Mouse (Mus musculus) heart, embryonic 15.5 days (tissue): ENCODE measurements around the gene Unc79. TPM values are rescaled to one million over a fixed set of nuclear protein-coding genes. Genes with fewer than 3 reads are reported as not detected.

Experiments
- ATAC-seq: fragments of 200-750 bp; cut with Nextera tagmentation; replicated peaks from 2 replicates; pipeline ENCODE4 v1.8.0; 2017; ENCODE audit warnings: low read depth, moderate TSS enrichment; ENCODE audit not compliant: insufficient number of reproducible peaks, insufficient read depth, low FRiP score
- H3K27ac ChIP-seq: fragments of 300-500 bp; sonication (generic); 2 replicates; pipeline ENCODE4 v1.5.1; 2015; ENCODE audit warnings: mild to moderate bottlenecking, inconsistent platforms
- H3K27me3 ChIP-seq: fragments of 300-500 bp; sonication (generic); 2 replicates; pipeline ENCODE4 v1.6.1; 2015; ENCODE audit warnings: inconsistent platforms
- H3K36me3 ChIP-seq: fragments of 300-500 bp; sonication (generic); 2 replicates; pipeline ENCODE4 v1.6.1; 2015; ENCODE audit warnings: mild to moderate bottlenecking, inconsistent platforms
- H3K4me1 ChIP-seq: fragments of 300-500 bp; sonication (generic); replicated peaks from 2 replicates; pipeline ENCODE4 v1.6.1; 2015; ENCODE audit warnings: inconsistent platforms
- H3K4me2 ChIP-seq: fragments of 300-500 bp; sonication (generic); 2 replicates; pipeline ENCODE4 v1.6.1; 2015; ENCODE audit warnings: inconsistent platforms, mild to moderate bottlenecking, moderate library complexity
- H3K4me3 ChIP-seq: fragments of 300-500 bp; sonication (generic); 2 replicates; pipeline ENCODE4 v1.5.1; 2015; ENCODE audit warnings: mild to moderate bottlenecking, inconsistent platforms
- H3K9ac ChIP-seq: fragments of 300-500 bp; sonication (generic); 2 replicates; pipeline ENCODE4 v1.6.1; 2015; ENCODE audit warnings: mild to moderate bottlenecking, inconsistent platforms
- H3K9me3 ChIP-seq: fragments of 300-500 bp; sonication (generic); replicated peaks from 2 replicates; pipeline ENCODE4 v1.6.1; 2016; ENCODE audit warnings: inconsistent platforms
- WGBS: fragments of 180-500 bp; shearing (Covaris S2); methylation state at CpG from one replicate; pipeline ENCODE4 v1.1.7; 2015; ENCODE audit warnings: mixed read lengths; 5-methylcytosine and 5-hydroxymethylcytosine counted together
- polyA plus RNA-seq: library from polyadenylated mRNA; unstranded; fragments of >200 nt; fragmentation: Nextera tagmentation; extraction: Ambion mirVana; gene quantifications from 2 replicates; pipeline ENCODE4 v1.2.1, GENCODE M21; 2015

Unc79 gene
- 0.16 and 0.52 TPM in 2 replicates for polyA plus RNA-seq

GRCm38 (mm10) chr12:102948778-102949394 lies at the start of gene Unc79:
Gene Unc79, plus strand, starts transcription at chr12:102948859.
- peaks cover 22% of the 10 kb centered on the region for H3K27me3 ChIP-seq
- no peak within 1 kb of the TSS for H3K9ac ChIP-seq
- under 1% methylated on average over 48 of the region's 48 CpGs for WGBS
- no peaks in the 10 kb centered on the region for H3K36me3 ChIP-seq
- ATAC-seq: peak; percentile 65
- peak within 1 kb of the TSS; percentile 95 for H3K4me2 ChIP-seq
- peak within 1 kb of the TSS; percentile 57 for H3K4me3 ChIP-seq
- H3K9me3 ChIP-seq: no peaks in the 10 kb centered on the region
- peaks cover 14% of the 10 kb centered on the region for H3K4me1 ChIP-seq
- no peak within 1 kb of the TSS for H3K27ac ChIP-seq

- Histone ChIP-seq H3K4me3 (no peak within 1 kb of the TSS), H3K4me1 (no peaks in the 10 kb centered on the region), H3K9ac (no peak within 1 kb of the TSS), H3K36me3 (no peaks in the 10 kb centered on the region), H3K27ac (no peak within 1 kb of the TSS), H3K27me3 (no peaks in the 10 kb centered on the region), H3K9me3 (no peaks in the 10 kb centered on the region), H3K4me2 (no peak within 1 kb of the TSS)
- 88% methylated on average over 17 of the region's 17 CpGs for whole genome bisulfite sequencing
- no peak for ATAC-seq
Observed at GRCm38 (mm10) chr12:102899091-102899490, 49.6 kb upstream of the Unc79 start, which contains the start of gene Cox8c. Gene Cox8c, plus strand, starts transcription at chr12:102899316.

GRCm38 (mm10) chr12:102908191-102908590 lies 40.5 kb upstream of the Unc79 start:
- no peaks in the 10 kb centered on the region for H3K9me3 ChIP-seq
- 37% methylated on average over 3 of the region's 3 CpGs for WGBS
- ATAC-seq: no peak

GRCm38 (mm10) chr12:102916073-102916472 lies 32.6 kb upstream of the Unc79 start:
- WGBS: 84% methylated on average over 2 of the region's 2 CpGs
- no peak overlapping the region for H3K4me3 ChIP-seq
- no peak for ATAC-seq
- H3K4me2 ChIP-seq: no peak overlapping the region
- H3K27me3 ChIP-seq: no peaks in the 10 kb centered on the region
- H3K27ac ChIP-seq: no peak overlapping the region
- H3K36me3 ChIP-seq: no peaks in the 10 kb centered on the region
- no peaks in the 10 kb centered on the region for H3K4me1 ChIP-seq
- no peak overlapping the region for H3K9ac ChIP-seq
- H3K9me3 ChIP-seq: no peaks in the 10 kb centered on the region

More at GRCm38 (mm10) chr12:102908191-102908590, 40.5 kb upstream of the Unc79 start:
- Histone ChIP-seq H3K27me3 (no peaks in the 10 kb centered on the region), H3K4me1 (no peaks in the 10 kb centered on the region), H3K9ac (no peak overlapping the region), H3K36me3 (no peaks in the 10 kb centered on the region), H3K4me3 (no peak overlapping the region), H3K27ac (no peak overlapping the region), H3K4me2 (no peak overlapping the region)

- no peak for ATAC-seq
- no peak overlapping the region for H3K4me2 ChIP-seq
- no peak overlapping the region for H3K9ac ChIP-seq
- H3K9me3 ChIP-seq: no peaks in the 10 kb centered on the region
- no peaks in the 10 kb centered on the region for H3K27me3 ChIP-seq
- WGBS: 69% methylated on average over 4 of the region's 4 CpGs
- H3K36me3 ChIP-seq: no peaks in the 10 kb centered on the region
- H3K4me3 ChIP-seq: no peak overlapping the region
- H3K4me1 ChIP-seq: no peaks in the 10 kb centered on the region
- no peak overlapping the region for H3K27ac ChIP-seq
Observed at GRCm38 (mm10) chr12:102929764-102930163, 18.9 kb upstream of the Unc79 start.

GRCm38 (mm10) chr12:102930335-102930734 lies 18.3 kb upstream of the Unc79 start:
- Histone ChIP-seq H3K27me3 (no peaks in the 10 kb centered on the region), H3K27ac (no peak overlapping the region), H3K36me3 (no peaks in the 10 kb centered on the region), H3K4me2 (no peak overlapping the region), H3K9ac (no peak overlapping the region), H3K4me1 (no peaks in the 10 kb centered on the region), H3K4me3 (no peak overlapping the region), H3K9me3 (no peaks in the 10 kb centered on the region)
- 59% methylated on average over 1 of the region's 1 CpGs for WGBS
- ATAC-seq: no peak

GRCm38 (mm10) chr12:102930789-102931188 lies 17.9 kb upstream of the Unc79 start:
- H3K4me2 ChIP-seq: no peak overlapping the region
- no peak for ATAC-seq
- no peaks in the 10 kb centered on the region for H3K27me3 ChIP-seq
- 82% methylated on average over 7 of the region's 7 CpGs for WGBS
- H3K4me3 ChIP-seq: no peak overlapping the region
- H3K9me3 ChIP-seq: no peaks in the 10 kb centered on the region
- H3K4me1 ChIP-seq: no peaks in the 10 kb centered on the region
- H3K9ac ChIP-seq: no peak overlapping the region
- no peaks in the 10 kb centered on the region for H3K36me3 ChIP-seq
- H3K27ac ChIP-seq: no peak overlapping the region

GRCm38 (mm10) chr12:102935892-102936291 lies 12.8 kb upstream of the Unc79 start:
- Histone ChIP-seq H3K27me3 (no peaks in the 10 kb centered on the region), H3K4me2 (no peak overlapping the region)

GRCm38 (mm10) chr12:102945571-102945970 lies 3.1 kb upstream of the Unc79 start:
- no peak overlapping the region for H3K9ac ChIP-seq
- H3K9me3 ChIP-seq: no peaks in the 10 kb centered on the region
- no peak overlapping the region for H3K4me3 ChIP-seq
- WGBS: 81% methylated on average over 1 of the region's 1 CpGs
- H3K27me3 ChIP-seq: peaks cover 22% of the 10 kb centered on the region
- no peak for ATAC-seq
- no peak overlapping the region for H3K27ac ChIP-seq
- peaks cover 14% of the 10 kb centered on the region for H3K4me1 ChIP-seq
- H3K4me2 ChIP-seq: no peak overlapping the region
- H3K36me3 ChIP-seq: no peaks in the 10 kb centered on the region

More at GRCm38 (mm10) chr12:102935892-102936291, 12.8 kb upstream of the Unc79 start:
- Histone ChIP-seq H3K27ac (no peak overlapping the region), H3K9ac (no peak overlapping the region), H3K9me3 (no peaks in the 10 kb centered on the region), H3K4me3 (no peak overlapping the region), H3K36me3 (no peaks in the 10 kb centered on the region), H3K4me1 (no peaks in the 10 kb centered on the region)
- no peak for ATAC-seq
- WGBS: 47% methylated on average over 1 of the region's 1 CpGs

GRCm38 (mm10) chr12:102947826-102948225 lies 833 bp upstream of the Unc79 start:
- WGBS: 21% methylated on average over 10 of the region's 10 CpGs
- Histone ChIP-seq H3K9ac (no peak overlapping the region), H3K4me2 (no peak overlapping the region), H3K4me3 (no peak overlapping the region), H3K27ac (no peak overlapping the region), H3K36me3 (no peaks in the 10 kb centered on the region), H3K27me3 (peaks cover 22% of the 10 kb centered on the region), H3K9me3 (no peaks in the 10 kb centered on the region), H3K4me1 (peaks cover 14% of the 10 kb centered on the region)
- no peak for ATAC-seq

- Histone ChIP-seq H3K9ac (no peak overlapping the region), H3K4me3 (peak overlapping the region; percentile 57), H3K27ac (no peak overlapping the region), H3K9me3 (no peaks in the 10 kb centered on the region), H3K4me1 (peaks cover 14% of the 10 kb centered on the region), H3K27me3 (peaks cover 22% of the 10 kb centered on the region), H3K4me2 (peak overlapping the region; percentile 95), H3K36me3 (no peaks in the 10 kb centered on the region)
- ATAC-seq: peak; percentile 79
- WGBS: under 1% methylated on average over 42 of the region's 42 CpGs
Observed at GRCm38 (mm10) chr12:102949395-102950208, 943 bp downstream of the Unc79 start.
